Mouse (Mus musculus) neural tube, embryonic 15.5 days (tissue): ENCODE data around the gene Cep170b. TPM values are rescaled to one million over a fixed set of nuclear protein-coding genes. Genes with fewer than 3 reads are reported as not detected.

Source experiments
- ATAC-seq: fragments of 200-750 bp; cut with Nextera tagmentation; 2 replicates; pipeline ENCODE4 v1.8.0; 2017; ENCODE audit warnings: mild to moderate bottlenecking, moderate TSS enrichment, moderate library complexity; ENCODE audit not compliant: low FRiP score
- H3K27ac ChIP-seq: fragments of 300-500 bp; sonication (generic); replicated peaks from 2 replicates; pipeline ENCODE4 v1.5.1; 2015; ENCODE audit warnings: mild to moderate bottlenecking, inconsistent platforms
- H3K27me3 ChIP-seq: fragments of 300-500 bp; sonication (generic); replicated peaks from 2 replicates; pipeline ENCODE4 v1.6.1; 2015; ENCODE audit warnings: inconsistent platforms
- H3K36me3 ChIP-seq: fragments of 300-500 bp; sonication (generic); 2 replicates; pipeline ENCODE4 v1.6.1; 2015; ENCODE audit warnings: inconsistent platforms
- H3K4me1 ChIP-seq: fragments of 300-500 bp; sonication (generic); 2 replicates; pipeline ENCODE4 v1.6.1; 2015; ENCODE audit warnings: inconsistent platforms
- H3K4me2 ChIP-seq: fragments of 300-500 bp; sonication (generic); 2 replicates; pipeline ENCODE4 v1.6.1; 2015; ENCODE audit warnings: inconsistent platforms, mild to moderate bottlenecking, moderate library complexity
- H3K4me3 ChIP-seq: fragments of 300-500 bp; sonication (generic); replicated peaks from 2 replicates; pipeline ENCODE4 v1.5.1; 2015; ENCODE audit warnings: mild to moderate bottlenecking, inconsistent platforms
- H3K9ac ChIP-seq: fragments of 300-500 bp; sonication (generic); replicated peaks from 2 replicates; pipeline ENCODE4 v1.6.1; 2015; ENCODE audit warnings: mild to moderate bottlenecking, inconsistent platforms
- H3K9me3 ChIP-seq: fragments of 300-500 bp; sonication (generic); replicated peaks from 2 replicates; pipeline ENCODE4 v1.6.1; 2016; ENCODE audit warnings: inconsistent platforms
- WGBS: fragments of 180-500 bp; shearing (Covaris S2); methylation state at CpG from one replicate; pipeline ENCODE4 v1.1.7; 2015; ENCODE audit warnings: mixed read lengths; 5-methylcytosine and 5-hydroxymethylcytosine counted together
- polyA plus RNA-seq: library from polyadenylated mRNA; unstranded; fragments of >200 nt; fragmentation: Nextera tagmentation; extraction: Ambion mirVana; gene quantifications from 2 replicates; pipeline ENCODE4 v1.2.1, GENCODE M21; 2015

The Cep170b gene
- polyA plus RNA-seq, 1 experiment from 2014 or later, result 43.3 TPM

GRCm38 (mm10) chr12:112769751-112770150 is 49.5 kb downstream of the Cep170b start:
- Histone ChIP-seq H3K4me2 (no peak overlapping the region), H3K4me1 (no peaks in the 10 kb centered on the region), H3K36me3 (no peaks in the 10 kb centered on the region), H3K9ac (no peak overlapping the region), H3K4me3 (no peak overlapping the region), H3K27me3 (no peaks in the 10 kb centered on the region), H3K9me3 (no peaks in the 10 kb centered on the region), H3K27ac (no peak overlapping the region)
- 78% methylated on average over 2 of the region's 2 CpGs for WGBS
- ATAC-seq, result no peak

- no peak for ATAC-seq
- H3K27me3 ChIP-seq, result no peaks in the 10 kb centered on the region
- H3K9ac ChIP-seq, result no peak overlapping the region
- H3K27ac ChIP-seq, result no peak overlapping the region
- H3K36me3 ChIP-seq, result no peaks in the 10 kb centered on the region
- 76% methylated on average over 4 of the region's 4 CpGs for WGBS
- no peaks in the 10 kb centered on the region for H3K9me3 ChIP-seq
- no peaks in the 10 kb centered on the region for H3K4me1 ChIP-seq
- no peak overlapping the region for H3K4me2 ChIP-seq
- no peak overlapping the region for H3K4me3 ChIP-seq
Measured at GRCm38 (mm10) chr12:112770396-112770795, 50.1 kb downstream of the Cep170b start.

- 96% methylated on average over 14 of the region's 14 CpGs for WGBS
- Histone ChIP-seq H3K27me3 (no peaks in the 10 kb centered on the region), H3K9me3 (no peaks in the 10 kb centered on the region), H3K4me1 (no peaks in the 10 kb centered on the region), H3K27ac (no peak overlapping the region), H3K36me3 (no peaks in the 10 kb centered on the region), H3K4me2 (no peak overlapping the region), H3K4me3 (no peak overlapping the region), H3K9ac (no peak overlapping the region)
- no peak for ATAC-seq
Measured at GRCm38 (mm10) chr12:112772306-112772705, 52.1 kb downstream of the Cep170b start.

- H3K4me2 ChIP-seq, result no peak overlapping the region
- no peaks in the 10 kb centered on the region for H3K9me3 ChIP-seq
- H3K36me3 ChIP-seq, result no peaks in the 10 kb centered on the region
- no peak overlapping the region for H3K4me3 ChIP-seq
- no peak for ATAC-seq
- 52% methylated on average over 9 of the region's 9 CpGs for WGBS
- no peaks in the 10 kb centered on the region for H3K4me1 ChIP-seq
- H3K9ac ChIP-seq, result no peak overlapping the region
- no peaks in the 10 kb centered on the region for H3K27me3 ChIP-seq
- no peak overlapping the region for H3K27ac ChIP-seq
Measured at GRCm38 (mm10) chr12:112773366-112773765, 53.1 kb downstream of the Cep170b start.

GRCm38 (mm10) chr12:112774026-112774425 is 53.8 kb downstream of the Cep170b start:
- Histone ChIP-seq H3K27me3 (no peaks in the 10 kb centered on the region), H3K4me1 (no peaks in the 10 kb centered on the region), H3K27ac (no peak overlapping the region), H3K36me3 (no peaks in the 10 kb centered on the region), H3K9ac (no peak overlapping the region), H3K9me3 (no peaks in the 10 kb centered on the region), H3K4me2 (no peak overlapping the region), H3K4me3 (no peak overlapping the region)
- no peak for ATAC-seq
- 84% methylated on average over 6 of the region's 6 CpGs for WGBS

- WGBS, result 91% methylated on average over 10 of the region's 10 CpGs
- H3K27ac ChIP-seq, result no peak overlapping the region
- no peak overlapping the region for H3K4me2 ChIP-seq
- no peak overlapping the region for H3K4me3 ChIP-seq
- H3K36me3 ChIP-seq, result no peaks in the 10 kb centered on the region
- no peak for ATAC-seq
- H3K9me3 ChIP-seq, result no peaks in the 10 kb centered on the region
- no peaks in the 10 kb centered on the region for H3K4me1 ChIP-seq
- H3K27me3 ChIP-seq, result no peaks in the 10 kb centered on the region
- H3K9ac ChIP-seq, result no peak overlapping the region
Measured at GRCm38 (mm10) chr12:112774481-112774880, 54.2 kb downstream of the Cep170b start.

- Histone ChIP-seq H3K36me3 (no peaks in the 10 kb centered on the region), H3K4me1 (peaks cover 12% of the 10 kb centered on the region; the same call in 1 of the 2 replicates), H3K4me2 (no peak overlapping the region), H3K9me3 (no peaks in the 10 kb centered on the region), H3K27ac (no peak overlapping the region), H3K27me3 (no peaks in the 10 kb centered on the region; the same call in 1 of the 2 replicates), H3K9ac (no peak overlapping the region), H3K4me3 (no peak overlapping the region)
- no peak for ATAC-seq
- WGBS, result 81% methylated on average over 8 of the region's 8 CpGs
Measured at GRCm38 (mm10) chr12:112791026-112791425, 70.8 kb downstream of the Cep170b start.

- Histone ChIP-seq H3K9me3 (no peaks in the 10 kb centered on the region), H3K27ac (no peak overlapping the region), H3K4me2 (no peak overlapping the region), H3K27me3 (peaks cover 7% of the 10 kb centered on the region; the same call in 1 of the 2 replicates), H3K4me1 (peaks cover 22% of the 10 kb centered on the region), H3K36me3 (no peaks in the 10 kb centered on the region), H3K4me3 (no peak overlapping the region), H3K9ac (no peak overlapping the region)
- 79% methylated on average over 13 of the region's 13 CpGs for WGBS
- ATAC-seq, result no peak
Measured at GRCm38 (mm10) chr12:112793601-112794355, 73.5 kb downstream of the Cep170b start.

- Histone ChIP-seq H3K9ac (no peak overlapping the region), H3K27me3 (peaks cover 11% of the 10 kb centered on the region; the same call in 1 of the 2 replicates), H3K36me3 (no peaks in the 10 kb centered on the region), H3K9me3 (no peaks in the 10 kb centered on the region), H3K4me2 (no peak overlapping the region), H3K4me1 (peaks cover 22% of the 10 kb centered on the region), H3K27ac (no peak overlapping the region), H3K4me3 (no peak overlapping the region)
- 40% methylated on average over 7 of the region's 7 CpGs for WGBS
- ATAC-seq, result no peak
Measured at GRCm38 (mm10) chr12:112794356-112794816, 74.1 kb downstream of the Cep170b start.

GRCm38 (mm10) chr12:112794998-112795397 is 74.7 kb downstream of the Cep170b start:
- Histone ChIP-seq H3K4me1 (peaks cover 22% of the 10 kb centered on the region), H3K4me2 (no peak overlapping the region), H3K27ac (no peak overlapping the region), H3K4me3 (no peak overlapping the region), H3K27me3 (peaks cover 17% of the 10 kb centered on the region; the same call in 1 of the 2 replicates), H3K36me3 (no peaks in the 10 kb centered on the region), H3K9me3 (no peaks in the 10 kb centered on the region), H3K9ac (no peak overlapping the region)
- WGBS, result 95% methylated on average over 5 of the region's 5 CpGs
- ATAC-seq, result no peak

- peaks cover 22% of the 10 kb centered on the region for H3K4me1 ChIP-seq
- peaks cover 20% of the 10 kb centered on the region; the same call in 1 of the 2 replicates for H3K27me3 ChIP-seq
- WGBS, result 70% methylated on average over 18 of the region's 18 CpGs
- H3K4me2 ChIP-seq, result no peak overlapping the region
- ATAC-seq, result no peak
- no peak overlapping the region for H3K9ac ChIP-seq
- H3K9me3 ChIP-seq, result no peaks in the 10 kb centered on the region
- H3K4me3 ChIP-seq, result no peak overlapping the region
- no peaks in the 10 kb centered on the region for H3K36me3 ChIP-seq
- no peak overlapping the region for H3K27ac ChIP-seq
Measured at GRCm38 (mm10) chr12:112795466-112796104, 75.3 kb downstream of the Cep170b start.
